Mouse (Mus musculus) testis, adult 2 months (tissue): ENCODE measurements around the gene Prcp.

Experiments used
- CTCF ChIP-seq: fragments of 200-500 bp; IDR thresholded peaks from 2 replicates; pipeline ENCODE4 v1.5.1; 2012; ENCODE audit warnings: low read depth, mild to moderate bottlenecking, inconsistent platforms, low read length, moderate library complexity; ENCODE audit not compliant: control insufficient read depth, insufficient read depth, insufficient replicate concordance
- POLR2A ChIP-seq: fragments of 200-500 bp; IDR thresholded peaks from 2 replicates; pipeline ENCODE4 v1.6.1; 2012; ENCODE audit warnings: low read depth, mild to moderate bottlenecking, inconsistent platforms, low read length, moderate library complexity; ENCODE audit not compliant: control insufficient read depth

DNA sequence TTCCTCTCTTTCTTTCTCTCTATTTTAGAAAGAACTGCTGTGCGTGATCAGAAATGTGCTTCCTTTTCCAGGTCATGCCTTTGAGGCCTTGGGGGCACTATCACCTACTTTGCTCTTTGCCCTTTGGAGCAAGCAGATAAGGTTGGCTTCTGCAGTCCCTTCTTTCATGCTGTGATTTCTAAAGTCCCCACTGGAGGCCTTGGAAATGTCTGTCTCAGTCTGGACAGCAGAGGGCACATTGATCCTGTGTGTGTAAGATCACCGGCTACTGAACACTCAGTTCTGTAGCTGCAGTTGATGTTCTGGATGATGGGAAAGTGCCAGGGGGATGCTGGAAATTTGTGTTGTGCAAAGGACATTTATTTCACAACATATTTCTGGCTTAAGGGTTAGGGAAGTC lies 22.8 kb downstream of the Prcp start:
- TF ChIP-seq CTCF = no peak
- no peak for TF ChIP-seq POLR2A
